Mouse (Mus musculus) G1E (cell line): ENCODE measurements around the gene Zbtb17.

Source experiments
- CTCF ChIP-seq: IDR thresholded peaks from 2 replicates; pipeline ENCODE4 v1.5.1; 2012; ENCODE audit warnings: low read depth, low read length, inconsistent platforms, mixed read lengths
- GATA1 ChIP-seq: IDR thresholded peaks from 2 replicates; pipeline ENCODE4 v1.6.1; 2012; ENCODE audit warnings: borderline replicate concordance, low read length, inconsistent platforms, mixed read lengths
- GATA2 ChIP-seq: IDR thresholded peaks from 2 replicates; pipeline ENCODE4 v1.6.1; 2012; ENCODE audit warnings: low read depth, low read length, inconsistent platforms, borderline replicate concordance

DNA sequence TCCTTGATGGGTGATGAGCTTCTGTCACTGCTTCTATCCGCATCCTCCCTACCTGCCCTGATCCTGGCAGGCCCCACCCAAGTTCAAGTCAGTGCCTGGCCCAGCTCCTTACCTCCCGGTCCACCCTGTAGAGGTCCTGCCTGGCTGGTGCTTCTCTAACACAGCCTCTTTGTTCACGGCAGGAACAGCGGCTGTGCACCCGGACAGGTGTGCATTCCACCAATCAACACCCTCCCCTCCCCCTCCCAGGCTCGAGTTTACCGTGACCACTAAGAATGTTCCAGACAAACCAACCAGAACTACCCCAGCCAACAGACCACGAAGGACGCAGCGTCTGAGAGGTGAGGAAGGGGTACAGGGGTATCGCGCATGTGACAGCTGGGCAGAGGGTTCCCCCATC, 45.9 kb upstream of the Zbtb17 start, which contains the start of gene Clcnka:
- TF ChIP-seq CTCF (no peak), GATA2 (no peak), GATA1 (no peak)
